In the genomic region with DNA sequence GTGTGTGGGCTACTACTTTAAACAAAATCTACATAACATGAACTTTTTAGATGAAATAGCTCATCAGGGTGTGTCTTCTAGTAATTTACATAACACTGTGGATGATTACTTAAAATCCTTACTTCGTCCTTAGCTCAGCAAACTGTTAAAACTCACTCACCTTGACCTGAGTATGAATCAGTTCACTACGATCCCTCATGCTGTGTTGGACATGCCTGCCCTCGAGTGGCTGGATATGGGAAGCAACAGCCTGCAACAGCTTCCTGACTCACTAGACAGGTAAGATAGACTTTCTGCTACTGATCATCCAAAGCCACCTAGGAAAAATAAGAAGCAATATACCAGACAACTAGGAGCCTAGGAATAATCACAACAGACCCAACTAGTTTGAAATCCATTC, we compare ENCODE assay signal across 11 mouse cellular contexts. TPM values are rescaled to one million over a fixed set of nuclear protein-coding genes. Genes with fewer than 3 reads are reported as not detected.
A peak's percentile ranks its signal among the peaks of the same experiment; 100 is the strongest.
DNase-seq lines count a peak whose midpoint lies in the region; TF ChIP-seq lines count a peak whose summit lies in the region.
"Had no signal": no experiment of that assay in that cellular context is flagged by ENCODE, and none has a peak within 500 bp of the region (broad histone marks: within the 10 kb centered on the region; RNA-seq: fewer than 3 reads in every experiment).

No protein-coding gene starts in this region.

- 45% methylated on average over 3 of the region's 3 CpGs for WGBS in bone marrow, adult 2 months

- no peak overlapping the region for H3K4me3 ChIP-seq in bone marrow, adult 2 months (replicated peaks; ENCODE audit: control insufficient read depth, low read depth, low read length)
- H3K4me3 ChIP-seq: embryonic facial prominence, embryonic 10.5 days; hindbrain, embryonic 10.5 days had no signal

- DNase-seq in kidney, postnatal 10 days = peak; percentile 34
- DNase-seq in kidney, adult 18-20 months = no peak
- peak; percentile 21 for DNase-seq in 3T3-L1 (ENCODE audit: low read depth, low spot score)
- peak; percentile 39 for DNase-seq in 416B (ENCODE audit: low read depth)
- DNase-seq in layer of hippocampus, postnatal 36 days = no peak
- no peak for DNase-seq in frontal cortex, postnatal 10 days (ENCODE audit: low spot score in 2 of 2)
- DNase-seq: lung, postnatal 10 days; right cerebral cortex, postnatal 4 days had no signal

- no peak for TF ChIP-seq POLR2A in bone marrow, adult 2 months (IDR thresholded peaks at IDR 0.05; ENCODE audit: borderline replicate concordance, control insufficient read depth, low read depth, low read length)

- no peaks in the 10 kb centered on the region for H3K4me1 ChIP-seq in bone marrow, adult 2 months (ENCODE audit: control insufficient read depth, insufficient read depth, low read length)
- H3K4me1 ChIP-seq: embryonic facial prominence, embryonic 10.5 days; hindbrain, embryonic 10.5 days had no signal

- TF ChIP-seq CTCF in bone marrow, adult 2 months (IDR thresholded peaks at IDR 0.05; ENCODE audit: control insufficient read depth, insufficient read depth, low read length) = peak; percentile 40

- no peak overlapping the region for H3K27ac ChIP-seq in bone marrow, adult 2 months (ENCODE audit: control insufficient read depth, insufficient read depth, low read depth, low read length, poor library complexity)
- H3K27ac ChIP-seq: embryonic facial prominence, embryonic 10.5 days; hindbrain, embryonic 10.5 days had no signal

RNA-seq across cellular contexts. Expression of a gene that starts 14.5 kb away (rescaled TPM):
- polyA plus RNA-seq in bone marrow, adult 2 months (2011; ENCODE audit: insufficient read depth, insufficient read length, low replicate concordance, missing spikeins) = 3.4 and 4.2 TPM in 2 replicates
- total RNA-seq in layer of hippocampus, postnatal 36 days (2021) = not detected

RNA-seq across cellular contexts. Expression of a gene that starts 17.5 kb away (rescaled TPM):
- 12.7 and 17.9 TPM in 2 replicates for polyA plus RNA-seq in bone marrow, adult 2 months (2011; ENCODE audit: insufficient read depth, insufficient read length, low replicate concordance, missing spikeins)
- 1 to 10 TPM; 8.2 to 9.2 TPM for total RNA-seq in layer of hippocampus, postnatal 36 days (2021)

RNA-seq across cellular contexts. Expression of a gene that starts 37.1 kb away (rescaled TPM):
- polyA plus RNA-seq in bone marrow, adult 2 months (2011; ENCODE audit: insufficient read depth, insufficient read length, low replicate concordance, missing spikeins) = 9.4 and 22.0 TPM in 2 replicates
- total RNA-seq in layer of hippocampus, postnatal 36 days (2021) = 10 to 100 TPM; 18.4 to 21.3 TPM

Comparison
In these comparisons a context has a peak if more than half of its experiments do, and no peak if none do; other contexts are left out.
1. DNase-seq: peak in kidney, postnatal 10 days (single experiment), 3T3-L1 (single experiment) and 416B (single experiment); none in kidney, adult 18-20 months (single experiment), layer of hippocampus, postnatal 36 days (0 of 2) and frontal cortex, postnatal 10 days (0 of 2).